Mouse (Mus musculus): ENCODE results near the gene Olfr1233. TPM values are rescaled to one million over a fixed set of nuclear protein-coding genes. Genes with fewer than 3 reads are reported as not detected.

Olfr1233 gene
- polyA plus RNA-seq (2017; shearing (Covaris generic)): not detected

DNA sequence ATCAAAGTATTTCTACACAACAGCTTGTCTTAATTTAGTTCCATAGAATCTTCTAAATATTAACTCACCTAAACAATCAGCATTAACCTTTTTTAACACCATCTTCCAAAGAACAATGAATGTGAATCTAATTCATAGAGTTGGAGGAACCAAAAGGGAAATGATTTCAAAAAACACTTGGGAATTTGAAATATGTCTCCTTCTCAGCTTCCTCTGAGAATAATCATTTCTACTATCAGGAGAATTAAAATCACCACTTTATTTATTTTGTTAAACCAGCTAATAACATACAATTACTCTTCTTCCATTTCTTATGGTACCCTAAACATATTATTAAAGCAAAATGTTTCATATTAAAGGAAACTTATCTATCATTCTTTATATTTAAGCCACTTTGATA, at the start of gene Olfr1233:
TSS of gene Olfr1233 (minus strand) at position 101 of the 400 bp plus-strand sequence.

DNA sequence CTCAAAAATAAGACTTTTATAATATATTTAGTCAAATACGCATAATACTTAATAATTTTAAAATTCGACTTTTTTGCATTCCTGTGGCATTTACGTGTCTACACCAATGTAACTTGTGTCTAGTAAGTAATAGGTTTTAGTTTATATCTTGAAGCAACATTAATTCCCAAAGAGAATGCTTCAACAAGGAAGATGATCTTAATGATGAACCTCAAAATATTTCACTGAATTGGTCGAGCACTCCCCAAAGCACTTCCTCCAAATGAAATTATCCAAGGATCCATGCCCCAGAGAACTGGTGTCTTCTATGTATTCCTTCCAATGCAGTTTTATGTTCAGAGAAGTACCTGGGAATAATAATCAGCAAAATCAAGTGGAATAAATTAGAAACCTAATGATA, 22.6 kb upstream of the Olfr1233 start, which contains the start of gene Olfr1234:
TSS of gene Olfr1234 (minus strand) at position 101 of the 400 bp plus-strand sequence.

DNA sequence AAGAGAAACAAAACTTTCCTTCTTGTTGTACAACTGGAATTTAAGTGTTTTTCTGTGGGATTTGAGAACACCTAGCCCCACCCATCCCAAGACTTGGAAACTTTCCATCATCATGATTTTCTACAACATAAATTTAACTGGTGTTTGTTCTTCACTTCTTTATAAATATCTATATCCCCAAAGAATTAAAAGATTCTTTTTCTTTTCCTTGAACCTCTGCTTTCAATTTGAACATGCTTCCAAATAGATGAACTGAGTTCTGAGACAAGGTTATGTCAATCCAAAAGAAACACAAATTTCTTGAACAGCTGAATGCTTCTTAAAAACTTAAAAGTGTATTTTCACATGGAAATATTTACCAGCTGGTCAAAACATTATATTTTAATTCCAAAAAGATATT, 12.6 kb downstream of the Olfr1233 start, which contains the start of gene Olfr1232:
TSS of gene Olfr1232 (minus strand) at position 101 of the 400 bp plus-strand sequence.

DNA sequence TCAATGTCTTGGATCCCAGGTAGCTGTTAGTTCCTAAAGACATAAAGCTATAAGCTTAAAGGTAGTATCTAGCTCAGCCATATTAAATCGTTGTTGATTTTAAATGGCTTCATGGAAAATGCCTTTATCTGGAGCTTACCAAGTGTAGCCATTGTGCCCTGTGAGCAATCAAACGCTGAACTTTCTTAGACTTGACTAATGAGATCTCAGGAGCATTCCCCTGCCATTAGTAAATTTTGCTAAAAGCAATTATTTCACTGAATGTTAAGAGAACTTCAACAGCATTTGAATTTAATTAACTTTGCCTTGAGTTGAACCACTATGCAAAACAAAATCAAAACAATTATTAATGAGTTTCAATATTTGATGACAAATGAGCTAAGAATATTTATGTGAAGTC, 35.2 kb downstream of the Olfr1233 start, which contains the start of gene Olfr1231:
TSS of gene Olfr1231 (minus strand) at position 101 of the 400 bp plus-strand sequence.

DNA sequence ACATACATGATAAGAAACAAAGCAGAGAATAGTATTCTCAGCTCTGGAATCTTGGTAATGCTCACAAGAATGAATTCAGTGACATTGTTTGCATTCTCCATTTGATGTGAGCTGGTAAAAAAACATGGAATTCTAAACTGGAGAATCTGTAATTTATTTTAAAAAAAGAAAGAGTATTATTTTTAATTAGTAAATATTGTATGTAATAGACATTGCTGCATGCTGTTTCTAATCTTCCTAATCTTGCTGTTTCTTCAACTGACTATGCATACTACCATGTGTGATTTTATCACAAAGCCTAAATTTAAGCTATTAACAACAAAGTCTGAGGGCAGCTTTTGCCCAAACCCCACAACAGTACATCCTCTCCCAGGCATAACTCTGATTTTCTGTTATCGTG, 45.0 kb downstream of the Olfr1233 start, which contains the start of gene Olfr1230:
TSS of gene Olfr1230 (minus strand) at position 101 of the 400 bp plus-strand sequence.

DNA sequence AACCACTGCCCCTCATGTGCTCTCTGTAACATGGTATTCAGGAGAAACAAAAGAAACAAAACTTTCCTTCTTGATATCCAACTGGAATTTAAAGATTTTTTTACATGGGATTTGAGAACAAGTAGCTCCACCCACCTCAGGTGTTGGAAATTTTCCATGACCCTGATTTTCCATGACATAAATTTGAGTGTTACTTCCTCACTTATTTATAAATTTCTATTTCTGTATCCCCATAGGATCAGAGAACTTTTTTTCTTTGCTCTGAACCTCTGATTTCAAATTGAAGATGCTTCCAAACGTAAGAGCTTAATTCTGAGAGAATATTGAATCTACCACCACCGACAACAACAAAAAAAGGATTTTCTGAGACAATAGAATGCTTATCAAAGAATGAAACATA, 54.3 kb downstream of the Olfr1233 start, which contains the start of gene Olfr1229:
TSS of gene Olfr1229 (minus strand) at position 101 of the 400 bp plus-strand sequence.

Other genes with a start within 250 kb of the Olfr1233 start
- gene Olfr1220, start 235.6 kb downstream of the Olfr1233 start, polyA plus RNA-seq (2017; shearing (Covaris generic)): not detected
- not detected for gene Olfr1221, start 225.1 kb downstream of the Olfr1233 start, polyA plus RNA-seq (2017; shearing (Covaris generic))
- gene Olfr1222, start 209.3 kb downstream of the Olfr1233 start, polyA plus RNA-seq (2017; shearing (Covaris generic)): not detected
- not detected for gene Olfr1223, start 190.8 kb downstream of the Olfr1233 start, polyA plus RNA-seq (2017; shearing (Covaris generic))
- gene Olfr1224-ps1, start 178.3 kb downstream of the Olfr1233 start, polyA plus RNA-seq (2017; shearing (Covaris generic)): not detected
- not detected for gene Olfr1225, start 167.7 kb downstream of the Olfr1233 start, polyA plus RNA-seq (2017; shearing (Covaris generic))
- not detected for gene Olfr1226, start 142.3 kb downstream of the Olfr1233 start, polyA plus RNA-seq (2017; shearing (Covaris generic))
- not detected for gene Olfr1228, start 88.3 kb downstream of the Olfr1233 start, polyA plus RNA-seq (2017; shearing (Covaris generic))
- not detected for gene Olfr1229, start 54.4 kb downstream of the Olfr1233 start, polyA plus RNA-seq (2017; shearing (Covaris generic))
- gene Olfr1230, start 45.1 kb downstream of the Olfr1233 start, polyA plus RNA-seq (2017; shearing (Covaris generic)): not detected
- gene Olfr1231, start 35.3 kb downstream of the Olfr1233 start, polyA plus RNA-seq (2017; shearing (Covaris generic)): not detected
- not detected for gene Olfr1232, start 12.7 kb downstream of the Olfr1233 start, polyA plus RNA-seq (2017; shearing (Covaris generic))
- gene Olfr1234, start 22.5 kb upstream of the Olfr1233 start, polyA plus RNA-seq (2017; shearing (Covaris generic)): not detected
- not detected for gene Olfr1238, start 67.3 kb upstream of the Olfr1233 start, polyA plus RNA-seq (2017; shearing (Covaris generic))
- not detected for gene Olfr1239, start 78.0 kb upstream of the Olfr1233 start, polyA plus RNA-seq (2017; shearing (Covaris generic))
- gene Olfr1240, start 100.6 kb upstream of the Olfr1233 start, polyA plus RNA-seq (2017; shearing (Covaris generic)): not detected
- gene Olfr1241, start 144.7 kb upstream of the Olfr1233 start, polyA plus RNA-seq (2017; shearing (Covaris generic)): not detected
- not detected for gene Olfr1242, start 155.9 kb upstream of the Olfr1233 start, polyA plus RNA-seq (2017; shearing (Covaris generic))
- gene Olfr1243, start 189.1 kb upstream of the Olfr1233 start, polyA plus RNA-seq (2017; shearing (Covaris generic)): not detected
- not detected for gene Olfr1245, start 236.0 kb upstream of the Olfr1233 start, polyA plus RNA-seq (2017; shearing (Covaris generic))

Measured in inflammation-experienced regulatory T-cells, adult 16 weeks (primary cell).